Mouse (Mus musculus) C2C12 (cell line): ENCODE measurements around the gene Chek2. TPM values are rescaled to one million over a fixed set of nuclear protein-coding genes. Genes with fewer than 3 reads are reported as not detected.
"Not testable (repeated sequence)": the region's sequence is repeated elsewhere in the genome, so short reads cannot be mapped to it uniquely, and the experiment has no call there.

ENCODE experiments used
- H3K27me3 ChIP-seq: one replicate; pipeline ENCODE4 v1.6.1; 2011; ENCODE audit not compliant: control insufficient read depth, insufficient read depth, insufficient read length
- H3K36me3 ChIP-seq: one replicate; pipeline ENCODE4 v1.6.1; 2011; ENCODE audit not compliant: control insufficient read depth, insufficient read depth
- H3K4me3 ChIP-seq: one replicate; pipeline ENCODE4 v1.5.1; 2011; ENCODE audit warnings: mild to moderate bottlenecking, control low read depth; ENCODE audit not compliant: poor library complexity, insufficient read depth, severe bottlenecking
- H3K79me2 ChIP-seq: one replicate; pipeline ENCODE4 v1.6.1; 2011; ENCODE audit not compliant: control insufficient read depth, insufficient read depth
- H3K79me3 ChIP-seq: one replicate; pipeline ENCODE4 v1.6.1; 2011; ENCODE audit warnings: low read depth, control low read depth
- H3ac ChIP-seq: one replicate; pipeline ENCODE3; 2011; ENCODE audit warnings: low read depth; ENCODE audit not compliant: control insufficient read depth, insufficient read length
- CEBPB ChIP-seq: IDR thresholded peaks from one replicate; pipeline ENCODE4 v1.6.1; 2011; ENCODE audit warnings: low read depth, mild to moderate bottlenecking, control low read depth, moderate library complexity
- CTCF ChIP-seq: IDR thresholded peaks from one replicate; pipeline ENCODE4 v1.5.1; 2011; ENCODE audit not compliant: control insufficient read depth, insufficient read depth, insufficient read length
- FOSL1 ChIP-seq: IDR thresholded peaks from one replicate; pipeline ENCODE4 v1.8.0; 2011; ENCODE audit warnings: mild to moderate bottlenecking, low read length; ENCODE audit not compliant: poor library complexity, insufficient read depth, severe bottlenecking
- MAX ChIP-seq: IDR thresholded peaks from one replicate; pipeline ENCODE4 v1.6.1; 2011; ENCODE audit warnings: mild to moderate bottlenecking, control low read depth
- MYOD1 ChIP-seq: IDR thresholded peaks from one replicate; pipeline ENCODE4 v1.6.1; 2011; ENCODE audit warnings: low read depth; ENCODE audit not compliant: control insufficient read depth, insufficient read length
- MYOG ChIP-seq: IDR thresholded peaks from one replicate; pipeline ENCODE4 v1.6.1; 2011; ENCODE audit not compliant: control insufficient read depth, insufficient read length; ENCODE audit errors: extremely low read depth
- USF1 ChIP-seq: IDR thresholded peaks from one replicate; pipeline ENCODE4 v1.6.1; 2011; ENCODE audit warnings: low read depth, mild to moderate bottlenecking, control low read depth, moderate library complexity
- polyA plus RNA-seq: library from polyadenylated mRNA; unstranded; fragments of >200 nt; fragmentation: generic; extraction: Trizol; gene quantifications from one replicate; pipeline ENCODE4 v1.2.1, GENCODE M21; 2012; ENCODE audit warnings: missing spikeins

The Chek2 gene
- polyA plus RNA-seq, 1 experiment: 8.2 TPM

DNA sequence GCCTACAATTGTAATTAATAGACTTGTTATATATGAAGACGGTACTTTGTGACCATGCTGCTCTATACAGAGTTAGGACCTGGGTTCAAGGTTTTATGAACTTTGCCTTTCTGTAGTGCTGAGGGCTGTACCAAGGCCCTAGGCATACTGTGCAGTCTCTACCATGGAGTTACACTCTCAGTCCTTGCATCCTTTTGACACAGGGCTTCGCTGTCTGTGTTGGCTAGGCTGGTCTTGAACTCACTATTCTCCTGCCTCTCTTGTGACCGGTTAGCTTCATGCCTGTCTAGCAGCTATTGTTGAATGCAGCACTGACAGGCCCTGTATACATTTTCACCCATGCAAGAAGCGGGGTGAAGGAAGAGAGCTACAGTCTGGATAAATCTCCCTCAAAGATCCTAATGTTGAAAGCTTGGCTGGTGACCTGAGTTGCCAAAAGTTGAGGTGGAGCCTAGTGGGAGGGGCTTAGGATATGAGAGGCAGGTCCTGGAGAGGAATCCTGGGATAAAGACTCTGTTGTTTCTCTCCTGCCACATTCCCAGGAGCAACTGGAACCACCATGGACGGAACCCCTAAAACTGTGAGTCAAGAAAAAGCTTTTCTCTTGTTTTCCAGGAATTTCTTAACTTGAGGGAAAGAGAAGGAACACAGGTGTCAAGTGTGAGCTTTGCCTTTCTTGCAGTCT is 8.6 kb upstream of the Chek2 start:
- no peaks in the 10 kb centered on the region for H3K79me2 ChIP-seq
- H3K36me3 ChIP-seq: no peaks in the 10 kb centered on the region
- TF ChIP-seq USF1 (no peak), CEBPB (no peak), MAX (no peak), MYOD1 (no peak), MYOG (no peak), CTCF (no peak), FOSL1 (no peak)
- H3K79me3 ChIP-seq: no peaks in the 10 kb centered on the region
- H3K4me3 ChIP-seq: no peak overlapping the region
- no peaks in the 10 kb centered on the region for H3K27me3 ChIP-seq
- H3ac ChIP-seq: no peak overlapping the region

DNA sequence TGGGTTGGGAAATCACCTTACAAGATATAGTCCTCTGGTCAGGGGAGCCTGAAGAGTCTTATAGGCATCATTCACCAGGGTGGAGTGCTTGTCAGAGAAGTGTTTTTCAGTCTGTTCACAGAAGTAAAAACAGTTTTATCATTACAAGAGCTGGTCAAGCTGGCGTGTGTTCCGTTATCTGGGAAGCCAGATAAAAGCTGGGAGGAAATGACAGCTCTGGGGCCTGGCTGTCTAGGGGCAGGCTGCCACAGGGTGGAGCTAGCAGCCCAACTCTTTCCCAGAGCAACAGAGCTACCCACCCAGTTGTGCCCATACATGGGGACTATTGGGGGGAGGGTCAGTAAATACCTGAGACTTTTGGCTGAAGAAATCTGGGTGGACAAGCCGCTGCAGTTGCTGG is 3.8 kb upstream of the Chek2 start:
- no peaks in the 10 kb centered on the region for H3K79me3 ChIP-seq
- H3K79me2 ChIP-seq: peaks cover 4% of the 10 kb centered on the region
- H3ac ChIP-seq: no peak overlapping the region
- TF ChIP-seq USF1 (no peak), FOSL1 (no peak), CTCF (peak; percentile 53), MAX (no peak)
- no peaks in the 10 kb centered on the region for H3K36me3 ChIP-seq
- H3K27me3 ChIP-seq: no peaks in the 10 kb centered on the region
- no peak overlapping the region for H3K4me3 ChIP-seq

DNA sequence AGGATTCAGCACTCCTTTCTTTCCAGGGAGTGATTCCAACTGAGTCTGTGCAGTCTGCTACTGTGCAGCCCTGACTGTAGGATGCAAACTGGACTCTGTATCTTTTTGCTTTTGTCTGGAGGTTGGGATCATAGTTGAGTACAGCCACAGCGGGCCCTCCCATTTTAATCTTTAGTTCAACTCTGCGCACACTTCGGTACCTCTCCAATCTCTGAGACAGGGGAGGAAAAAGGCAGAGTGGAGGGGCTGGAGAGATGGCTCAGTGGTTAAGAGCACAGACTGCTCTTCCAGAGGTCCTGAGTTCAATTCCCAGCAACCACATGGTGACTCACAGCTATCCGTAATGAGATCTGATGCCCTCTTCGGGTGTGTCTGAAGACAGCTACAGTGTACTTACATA is 1.8 kb upstream of the Chek2 start:
- not testable (repeated sequence) for H3K4me3 ChIP-seq, H3K79me3 ChIP-seq, H3K27me3 ChIP-seq, H3K79me2 ChIP-seq, H3ac ChIP-seq
- H3K36me3 ChIP-seq: peaks cover 10% of the 10 kb centered on the region

DNA sequence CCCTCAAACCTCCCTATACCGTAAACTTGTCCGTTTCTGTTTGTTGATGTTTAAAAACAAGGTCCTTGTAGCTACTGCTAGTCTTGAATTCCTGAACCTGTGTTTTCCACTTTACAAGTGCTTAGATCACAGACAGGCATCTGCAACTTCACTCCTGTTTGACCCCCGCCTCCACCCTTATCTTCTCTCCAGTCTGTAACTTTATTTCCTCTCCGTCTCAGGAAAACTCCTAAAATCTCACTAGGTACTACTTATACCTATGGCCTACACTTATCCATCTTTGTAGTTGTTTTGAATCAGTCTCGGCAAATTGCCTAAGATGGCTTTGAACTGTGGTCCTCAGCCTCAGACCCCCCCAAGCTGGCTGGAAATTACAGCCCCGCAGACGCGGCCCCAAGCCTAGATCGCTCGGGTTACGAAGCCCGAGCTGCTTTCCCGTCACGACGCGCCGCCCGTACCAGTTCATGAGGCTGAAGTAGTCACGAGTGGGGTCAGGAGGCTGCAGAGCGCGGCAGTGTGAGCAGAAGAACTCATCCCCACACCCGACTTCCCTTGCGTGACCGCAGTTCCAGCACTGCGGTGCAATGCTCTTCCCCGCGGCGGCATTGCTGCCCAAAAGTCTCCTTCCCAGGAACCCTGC is 621 bp upstream of the Chek2 start:
- peaks cover 13% of the 10 kb centered on the region for H3K36me3 ChIP-seq
- H3ac ChIP-seq: peak overlapping the region; percentile 56
- peaks cover 9% of the 10 kb centered on the region for H3K79me2 ChIP-seq
- H3K79me3 ChIP-seq: no peaks in the 10 kb centered on the region
- no peak for TF ChIP-seq MYOG
- no peak for TF ChIP-seq FOSL1
- TF ChIP-seq MYOD1: no peak
- TF ChIP-seq USF1: no peak
- no peak for TF ChIP-seq CTCF
- TF ChIP-seq MAX: no peak
- TF ChIP-seq CEBPB: no peak
- peak overlapping the region; percentile 56 for H3K4me3 ChIP-seq
- no peaks in the 10 kb centered on the region for H3K27me3 ChIP-seq

DNA sequence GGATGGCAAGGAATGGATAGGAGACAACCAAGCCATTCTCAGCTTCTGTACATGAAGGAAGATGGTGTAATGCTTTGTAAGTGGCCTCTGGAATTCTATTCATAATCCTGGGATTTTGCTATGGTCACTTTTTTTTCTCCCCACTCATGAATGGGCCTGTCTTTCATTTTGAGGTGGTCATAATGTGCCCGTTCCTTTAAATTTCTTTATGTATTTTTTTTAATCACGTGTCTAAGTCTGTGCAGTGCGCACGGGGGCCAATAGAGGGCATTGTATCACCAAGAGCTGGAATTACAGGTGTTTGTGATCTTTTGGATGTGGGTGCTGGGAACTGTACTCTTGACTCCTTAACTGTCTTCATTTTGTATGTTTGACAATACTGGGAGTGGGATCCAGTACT is 686 bp downstream of the Chek2 start:
- Histone ChIP-seq H3K79me3 (no peaks in the 10 kb centered on the region), H3K4me3 (peak overlapping the region; percentile 56), H3ac (peak overlapping the region; percentile 78), H3K79me2 (peaks cover 9% of the 10 kb centered on the region), H3K36me3 (peaks cover 13% of the 10 kb centered on the region), H3K27me3 (no peaks in the 10 kb centered on the region)
- no peak for TF ChIP-seq MYOD1
- no peak for TF ChIP-seq CEBPB
- peak; percentile 80 for TF ChIP-seq USF1
- no peak for TF ChIP-seq FOSL1
- TF ChIP-seq CTCF: no peak
- TF ChIP-seq MAX: no peak
- no peak for TF ChIP-seq MYOG

DNA sequence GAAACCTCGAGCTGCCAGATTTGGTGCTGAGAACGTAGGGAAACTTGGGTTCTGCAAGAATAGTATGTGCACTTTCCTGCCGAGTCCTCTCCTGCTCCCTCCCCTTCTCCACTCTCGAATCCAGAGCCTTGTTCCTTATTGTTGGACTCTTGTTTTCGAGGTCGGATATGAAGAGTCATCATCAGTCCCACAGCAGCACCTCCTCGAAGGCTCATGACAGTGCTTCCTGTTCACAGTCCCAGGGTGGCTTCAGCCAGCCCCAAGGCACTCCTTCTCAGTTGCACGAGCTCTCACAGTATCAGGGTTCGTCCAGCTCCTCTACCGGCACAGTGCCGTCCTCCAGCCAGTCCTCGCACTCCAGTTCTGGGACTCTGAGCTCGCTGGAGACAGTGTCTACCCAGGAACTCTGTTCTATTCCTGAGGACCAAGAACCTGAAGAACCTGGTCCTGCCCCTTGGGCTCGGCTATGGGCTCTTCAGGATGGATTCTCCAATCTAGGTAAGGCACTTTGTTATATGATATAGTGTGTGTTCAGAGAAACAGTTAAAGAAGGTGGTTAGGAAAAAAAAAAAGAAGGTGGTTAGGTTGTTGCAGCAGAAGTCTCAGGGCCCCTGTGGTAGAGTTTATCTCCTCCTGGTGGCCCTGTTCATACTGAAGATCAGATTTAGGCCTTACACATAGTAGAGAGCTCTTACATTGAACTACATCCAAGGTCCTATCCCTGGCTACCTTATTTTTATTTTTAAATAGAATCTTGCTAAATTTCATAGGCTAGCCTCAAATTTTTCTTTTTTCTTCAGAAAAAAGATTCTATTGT is 1.5 kb downstream of the Chek2 start:
- Histone ChIP-seq H3K27me3 (no peaks in the 10 kb centered on the region), H3K4me3 (no peak overlapping the region), H3K79me3 (no peaks in the 10 kb centered on the region), H3K36me3 (peaks cover 13% of the 10 kb centered on the region), H3K79me2 (peaks cover 9% of the 10 kb centered on the region), H3ac (no peak overlapping the region)
- TF ChIP-seq MAX (no peak), CTCF (no peak)
